Mouse (Mus musculus): Measurements from ENCODE around the gene Lamc1. TPM values are rescaled to one million over a fixed set of nuclear protein-coding genes. Genes with fewer than 3 reads are reported as not detected.
A peak's percentile ranks its signal among the peaks of the same experiment; 100 is the strongest.
"Not testable (repeated sequence)": the region's sequence is repeated elsewhere in the genome, so short reads cannot be mapped to it uniquely, and the experiment has no call there.

Gene Lamc1
- polyA plus RNA-seq, 1 experiment from 2014 or later, result 17.2 TPM

GRCm38 (mm10) chr1:153310190-153310589 is 22.4 kb downstream of the Lamc1 start:
- no peaks in the 10 kb centered on the region for H3K27me3 ChIP-seq (ENCODE audit: control insufficient read depth, insufficient read depth, low read length)
- no peaks in the 10 kb centered on the region for H3K36me3 ChIP-seq (ENCODE audit: control insufficient read depth, insufficient read depth, low read length)
- WGBS, result 89% methylated on average over 5 of the region's 5 CpGs
- H3K4me3 ChIP-seq (ENCODE audit: low read depth, low read length), result no peak overlapping the region
- no peak overlapping the region for H3K9ac ChIP-seq (replicated peaks; ENCODE audit: low read depth, low read length)
- no peak for ATAC-seq (ENCODE audit: low read depth)
- no peak overlapping the region for H3K27ac ChIP-seq (ENCODE audit: low read depth, low read length)
- H3K9me3 ChIP-seq (ENCODE audit: control insufficient read depth, low read length), result no peaks in the 10 kb centered on the region
- peaks cover 6% of the 10 kb centered on the region; the same call in 1 of the 2 replicates for H3K4me1 ChIP-seq (ENCODE audit: control insufficient read depth, insufficient read depth, low read length)
- no peak overlapping the region for H3K4me2 ChIP-seq (ENCODE audit: low read depth, low read length)

- Histone ChIP-seq H3K27ac (ENCODE audit: low read depth, low read length) (no peak overlapping the region), H3K9ac (replicated peaks; ENCODE audit: low read depth, low read length) (no peak overlapping the region), H3K36me3 (ENCODE audit: control insufficient read depth, insufficient read depth, low read length) (no peaks in the 10 kb centered on the region), H3K4me2 (ENCODE audit: low read depth, low read length) (no peak overlapping the region), H3K4me3 (ENCODE audit: low read depth, low read length) (no peak overlapping the region), H3K27me3 (ENCODE audit: control insufficient read depth, insufficient read depth, low read length) (no peaks in the 10 kb centered on the region), H3K4me1 (ENCODE audit: control insufficient read depth, insufficient read depth, low read length) (peaks cover 6% of the 10 kb centered on the region; the same call in 1 of the 2 replicates), H3K9me3 (ENCODE audit: control insufficient read depth, low read length) (no peaks in the 10 kb centered on the region)
- WGBS, result 69% methylated on average over 4 of the region's 4 CpGs
- no peak for ATAC-seq (ENCODE audit: low read depth)
These were observed 23.3 kb downstream of the Lamc1 start for GRCm38 (mm10) chr1:153309310-153309709.

- Histone ChIP-seq H3K9me3 (ENCODE audit: control insufficient read depth, low read length) (no peaks in the 10 kb centered on the region), H3K4me3 (ENCODE audit: low read depth, low read length) (no peak overlapping the region), H3K27me3 (ENCODE audit: control insufficient read depth, insufficient read depth, low read length) (no peaks in the 10 kb centered on the region), H3K9ac (replicated peaks; ENCODE audit: low read depth, low read length) (no peak overlapping the region), H3K27ac (ENCODE audit: low read depth, low read length) (peak overlapping the region; percentile 52), H3K4me1 (ENCODE audit: control insufficient read depth, insufficient read depth, low read length) (peaks cover 6% of the 10 kb centered on the region; the same call in 1 of the 2 replicates), H3K36me3 (ENCODE audit: control insufficient read depth, insufficient read depth, low read length) (no peaks in the 10 kb centered on the region), H3K4me2 (ENCODE audit: low read depth, low read length) (no peak overlapping the region; the same call in 1 of the 2 replicates)
- WGBS, result 52% methylated on average over 10 of the region's 10 CpGs
- ATAC-seq (ENCODE audit: low read depth), result peak; percentile 68; the same call in 1 of the 2 replicates
These were observed 23.7 kb downstream of the Lamc1 start for GRCm38 (mm10) chr1:153308915-153309296.

GRCm38 (mm10) chr1:153308179-153308914 is 24.2 kb downstream of the Lamc1 start:
- no peak overlapping the region for H3K4me3 ChIP-seq (ENCODE audit: low read depth, low read length)
- H3K4me2 ChIP-seq (ENCODE audit: low read depth, low read length), result no peak overlapping the region; the same call in 1 of the 2 replicates
- WGBS, result 64% methylated on average over 9 of the region's 9 CpGs
- no peak for ATAC-seq (ENCODE audit: low read depth)
- H3K27ac ChIP-seq (ENCODE audit: low read depth, low read length), result peak overlapping the region; percentile 52
- H3K4me1 ChIP-seq (ENCODE audit: control insufficient read depth, insufficient read depth, low read length), result peaks cover 6% of the 10 kb centered on the region; the same call in 1 of the 2 replicates
- H3K9me3 ChIP-seq (ENCODE audit: control insufficient read depth, low read length), result no peaks in the 10 kb centered on the region
- H3K36me3 ChIP-seq (ENCODE audit: control insufficient read depth, insufficient read depth, low read length), result no peaks in the 10 kb centered on the region
- H3K9ac ChIP-seq (replicated peaks; ENCODE audit: low read depth, low read length), result no peak overlapping the region
- no peaks in the 10 kb centered on the region for H3K27me3 ChIP-seq (ENCODE audit: control insufficient read depth, insufficient read depth, low read length)

GRCm38 (mm10) chr1:153307509-153308178 is 24.9 kb downstream of the Lamc1 start:
- Histone ChIP-seq H3K9ac (replicated peaks; ENCODE audit: low read depth, low read length) (no peak overlapping the region), H3K27me3 (ENCODE audit: control insufficient read depth, insufficient read depth, low read length) (no peaks in the 10 kb centered on the region), H3K9me3 (ENCODE audit: control insufficient read depth, low read length) (no peaks in the 10 kb centered on the region), H3K27ac (ENCODE audit: low read depth, low read length) (no peak overlapping the region), H3K4me1 (ENCODE audit: control insufficient read depth, insufficient read depth, low read length) (peaks cover 6% of the 10 kb centered on the region; the same call in 1 of the 2 replicates), H3K4me3 (ENCODE audit: low read depth, low read length) (no peak overlapping the region), H3K4me2 (ENCODE audit: low read depth, low read length) (no peak overlapping the region), H3K36me3 (ENCODE audit: control insufficient read depth, insufficient read depth, low read length) (no peaks in the 10 kb centered on the region)
- WGBS, result 79% methylated on average over 12 of the region's 12 CpGs
- no peak for ATAC-seq (ENCODE audit: low read depth)

- H3K9ac ChIP-seq (replicated peaks; ENCODE audit: low read depth, low read length); H3K27me3 ChIP-seq (ENCODE audit: control insufficient read depth, insufficient read depth, low read length); ATAC-seq (ENCODE audit: low read depth); H3K4me1 ChIP-seq (ENCODE audit: control insufficient read depth, insufficient read depth, low read length); H3K4me2 ChIP-seq (ENCODE audit: low read depth, low read length); H3K36me3 ChIP-seq (ENCODE audit: control insufficient read depth, insufficient read depth, low read length); H3K27ac ChIP-seq (ENCODE audit: low read depth, low read length); H3K9me3 ChIP-seq (ENCODE audit: control insufficient read depth, low read length); H3K4me3 ChIP-seq (ENCODE audit: low read depth, low read length): not testable (repeated sequence)
- 87% methylated on average over 9 of the region's 9 CpGs for WGBS
These were observed 26.9 kb downstream of the Lamc1 start for GRCm38 (mm10) chr1:153305728-153306127.

GRCm38 (mm10) chr1:153305249-153305648 is 27.3 kb downstream of the Lamc1 start:
- WGBS, result 94% methylated on average over 22 of the region's 22 CpGs

GRCm38 (mm10) chr1:153299436-153299835 is 33.1 kb downstream of the Lamc1 start:
- H3K4me3 ChIP-seq (ENCODE audit: low read depth, low read length); H3K4me1 ChIP-seq (ENCODE audit: control insufficient read depth, insufficient read depth, low read length); H3K9me3 ChIP-seq (ENCODE audit: control insufficient read depth, low read length); ATAC-seq (ENCODE audit: low read depth); H3K27me3 ChIP-seq (ENCODE audit: control insufficient read depth, insufficient read depth, low read length); H3K36me3 ChIP-seq (ENCODE audit: control insufficient read depth, insufficient read depth, low read length); H3K9ac ChIP-seq (replicated peaks; ENCODE audit: low read depth, low read length); H3K4me2 ChIP-seq (ENCODE audit: low read depth, low read length); H3K27ac ChIP-seq (ENCODE audit: low read depth, low read length): not testable (repeated sequence)
- 90% methylated on average over 5 of the region's 5 CpGs for WGBS

More at GRCm38 (mm10) chr1:153305249-153305648, 27.3 kb downstream of the Lamc1 start:
- H3K27ac ChIP-seq (ENCODE audit: low read depth, low read length); H3K27me3 ChIP-seq (ENCODE audit: control insufficient read depth, insufficient read depth, low read length); H3K4me3 ChIP-seq (ENCODE audit: low read depth, low read length); H3K4me1 ChIP-seq (ENCODE audit: control insufficient read depth, insufficient read depth, low read length); H3K4me2 ChIP-seq (ENCODE audit: low read depth, low read length); H3K9ac ChIP-seq (replicated peaks; ENCODE audit: low read depth, low read length); H3K9me3 ChIP-seq (ENCODE audit: control insufficient read depth, low read length); H3K36me3 ChIP-seq (ENCODE audit: control insufficient read depth, insufficient read depth, low read length); ATAC-seq (ENCODE audit: low read depth): not testable (repeated sequence)

GRCm38 (mm10) chr1:153297774-153298363 is 34.7 kb downstream of the Lamc1 start:
- not testable (repeated sequence) for H3K27ac ChIP-seq (ENCODE audit: low read depth, low read length); ATAC-seq (ENCODE audit: low read depth); H3K9ac ChIP-seq (replicated peaks; ENCODE audit: low read depth, low read length); H3K27me3 ChIP-seq (ENCODE audit: control insufficient read depth, insufficient read depth, low read length); H3K4me1 ChIP-seq (ENCODE audit: control insufficient read depth, insufficient read depth, low read length); H3K4me3 ChIP-seq (ENCODE audit: low read depth, low read length); H3K9me3 ChIP-seq (ENCODE audit: control insufficient read depth, low read length); H3K36me3 ChIP-seq (ENCODE audit: control insufficient read depth, insufficient read depth, low read length); H3K4me2 ChIP-seq (ENCODE audit: low read depth, low read length)
- 75% methylated on average over 4 of the region's 4 CpGs for WGBS

Data from neural tube, embryonic 14.5 days (tissue).